Comparison of ENCODE assay signal across 11 mouse cellular contexts in the genomic region with DNA sequence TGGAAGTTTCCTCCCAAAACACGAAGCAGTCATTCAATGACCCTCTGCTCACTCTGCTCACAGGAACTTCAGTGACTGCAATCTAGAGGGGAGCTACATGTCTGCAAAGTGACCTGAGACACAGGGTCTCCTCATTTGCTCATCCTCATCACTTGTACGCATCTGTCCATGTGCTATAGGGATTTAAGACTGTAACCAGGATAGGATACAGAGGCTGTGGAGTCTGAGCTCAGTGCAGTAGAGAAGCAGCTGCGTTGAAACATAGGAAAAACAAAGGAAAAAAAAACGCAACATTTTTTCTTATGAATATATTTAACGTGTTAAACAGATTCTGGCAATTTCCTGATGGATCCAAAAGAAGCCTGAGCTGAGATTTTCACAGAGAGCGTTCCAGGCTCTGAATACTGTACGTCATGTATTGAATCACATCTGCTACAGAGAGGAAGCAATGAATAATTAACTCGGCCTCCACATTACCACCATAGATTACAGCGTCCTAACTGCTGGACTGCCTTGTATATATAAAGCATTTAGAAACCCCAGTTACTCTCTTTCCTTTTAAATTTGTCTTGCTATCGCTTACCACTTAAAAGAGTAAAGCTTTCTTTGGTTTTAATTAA.
DNase-seq lines count a peak whose midpoint lies in the region; ATAC-seq and TF ChIP-seq lines count a peak whose summit lies in the region.
"Had no signal": no experiment of that assay in that cellular context is flagged by ENCODE, and none has a peak within 500 bp of the region (broad histone marks: within the 10 kb centered on the region; RNA-seq: fewer than 3 reads in every experiment).

No protein-coding gene starts in this region.

- H3K79me2 ChIP-seq in heart, adult 2 months (replicated peaks; ENCODE audit: control insufficient read depth, insufficient read depth, low read length) = no peaks in the 10 kb centered on the region

- no peaks in the 10 kb centered on the region for H3K36me3 ChIP-seq in forebrain, embryonic 12.5 days (replicated peaks)
- no peaks in the 10 kb centered on the region for H3K36me3 ChIP-seq in hindbrain, embryonic 13.5 days
- H3K36me3 ChIP-seq in heart, adult 2 months (ENCODE audit: control insufficient read depth, insufficient read depth, low read length) = no peaks in the 10 kb centered on the region
- H3K36me3 ChIP-seq: lung, embryonic 15.5 days had no signal

- 62% methylated on average over 10 of the region's 10 CpGs for WGBS in forebrain, embryonic 12.5 days
- WGBS in hindbrain, embryonic 13.5 days = 60% methylated on average over 10 of the region's 10 CpGs
- 62% methylated on average over 10 of the region's 10 CpGs for WGBS in heart, adult 2 months

- intact Hi-C loops in left cerebral cortex, postnatal 4 days (cut with DNase I) = no loop called here
- intact Hi-C loops in heart, adult 2 months (cut with DNase I) = no loop called here

- no peaks in the 10 kb centered on the region for H3K9me3 ChIP-seq in forebrain, embryonic 12.5 days
- H3K9me3 ChIP-seq in hindbrain, embryonic 13.5 days = no peaks in the 10 kb centered on the region
- H3K9me3 ChIP-seq: lung, embryonic 15.5 days had no signal

- no peak for TF ChIP-seq EP300 in heart, adult 2 months (IDR thresholded peaks at IDR 0.05; ENCODE audit: insufficient read depth, low read depth, low read length)

- peak; percentile 26 for DNase-seq in left cerebral cortex, adult 11 months (ENCODE audit: low spot score)
- DNase-seq in left cerebral cortex, postnatal 4 days = no peak
- DNase-seq in mesoderm, embryonic 11.5 days (ENCODE audit: low read depth, low spot score) = peak; percentile 7
- no peak for DNase-seq in heart, adult 2 months
- DNase-seq in gastrocnemius, postnatal 4 days (ENCODE audit: low spot score in 2 of 2) = no peak
- no peak for DNase-seq in Muller cell, postnatal 12 days (ENCODE audit: inconsistent ontology term)

- TF ChIP-seq CTCF in heart, adult 2 months (IDR thresholded peaks at IDR 0.05) = no peak

- no peak overlapping the region for H3K4me3 ChIP-seq in forebrain, embryonic 12.5 days (replicated peaks)
- no peak overlapping the region for H3K4me3 ChIP-seq in hindbrain, embryonic 13.5 days
- no peak overlapping the region for H3K4me3 ChIP-seq in heart, adult 2 months
- H3K4me3 ChIP-seq: lung, embryonic 15.5 days; myocyte had no signal

- ATAC-seq in forebrain, embryonic 12.5 days (ENCODE audit: low FRiP score) = peak; percentile 88
- peak; percentile 88 for ATAC-seq in hindbrain, embryonic 13.5 days (ENCODE audit: low FRiP score)
- ATAC-seq: intestine, postnatal 0 days had no signal

- H3K27ac ChIP-seq in forebrain, embryonic 12.5 days = peak overlapping the region; percentile 70
- peak overlapping the region; percentile 55; the same call in 1 of the 2 replicates for H3K27ac ChIP-seq in hindbrain, embryonic 13.5 days
- no peak overlapping the region for H3K27ac ChIP-seq in heart, adult 2 months
- H3K27ac ChIP-seq: lung, embryonic 15.5 days had no signal

- no peak overlapping the region for H3K9ac ChIP-seq in forebrain, embryonic 12.5 days
- no peak overlapping the region for H3K9ac ChIP-seq in hindbrain, embryonic 13.5 days
- no peak overlapping the region for H3K9ac ChIP-seq in heart, adult 2 months (ENCODE audit: low read depth, low read length)
- H3K9ac ChIP-seq: lung, embryonic 15.5 days had no signal

- no peaks in the 10 kb centered on the region for H3K4me1 ChIP-seq in forebrain, embryonic 12.5 days
- peaks cover 4% of the 10 kb centered on the region; the same call in 1 of the 2 replicates for H3K4me1 ChIP-seq in hindbrain, embryonic 13.5 days (replicated peaks)
- no peaks in the 10 kb centered on the region for H3K4me1 ChIP-seq in heart, adult 2 months (ENCODE audit: control insufficient read depth, insufficient read depth, low read length)
- H3K4me1 ChIP-seq: lung, embryonic 15.5 days had no signal

- H3K4me2 ChIP-seq in forebrain, embryonic 12.5 days = no peak overlapping the region
- no peak overlapping the region for H3K4me2 ChIP-seq in hindbrain, embryonic 13.5 days
- H3K4me2 ChIP-seq: lung, embryonic 15.5 days had no signal

- TF ChIP-seq POLR2A in heart, adult 2 months (IDR thresholded peaks at IDR 0.05; ENCODE audit: insufficient read depth, low read depth, low read length) = no peak

- no peaks in the 10 kb centered on the region for H3K27me3 ChIP-seq in forebrain, embryonic 12.5 days
- H3K27me3 ChIP-seq in hindbrain, embryonic 13.5 days = no peaks in the 10 kb centered on the region
- no peaks in the 10 kb centered on the region for H3K27me3 ChIP-seq in heart, adult 2 months (ENCODE audit: control insufficient read depth, insufficient read depth, low read length)
- H3K27me3 ChIP-seq: lung, embryonic 15.5 days had no signal

Comparison
In these comparisons a context has a peak if more than half of its experiments do, and no peak if none do; other contexts are left out.
1. DNase-seq: peak in left cerebral cortex, adult 11 months (single experiment) and mesoderm, embryonic 11.5 days (single experiment); none in left cerebral cortex, postnatal 4 days (single experiment), heart, adult 2 months (0 of 2), gastrocnemius, postnatal 4 days (0 of 2) and Muller cell, postnatal 12 days (single experiment).